Mouse (Mus musculus) MEL (cell line): ENCODE data around the gene Csf2ra. TPM values are rescaled to one million over a fixed set of nuclear protein-coding genes. Genes with fewer than 3 reads are reported as not detected.
"Not testable (repeated sequence)": the region's sequence is repeated elsewhere in the genome, so short reads cannot be mapped to it uniquely, and the experiment has no call there.

Experiments used
- DNase-seq: peaks from one replicate; pipeline ENCODE4 v3.0.0; 2011; ENCODE audit warnings: low read depth, low spot score
- H3K27ac ChIP-seq: 2 replicates; pipeline ENCODE4 v1.5.1; 2012; ENCODE audit warnings: low read depth, mild to moderate bottlenecking, control low read depth, low read length, moderate library complexity; ENCODE audit not compliant: control insufficient read depth
- H3K27me3 ChIP-seq, 2 experiments: fragments of 150-350 bp in 1 of 2; sonication (generic) in 1 of 2; 2 replicates each; pipeline ENCODE4 v1.6.1; 2012; ENCODE audit warnings: low read length in 2 of 2, mild to moderate bottlenecking in 2 of 2, improper control_type of control experiment in 1 of 2, moderate library complexity in 1 of 2; ENCODE audit not compliant: insufficient read depth in 2 of 2, control insufficient read depth in 1 of 2
- H3K36me3 ChIP-seq, 2 experiments: 2 replicates each; pipeline ENCODE4 v1.6.1; 2012 to 2014; ENCODE audit warnings: low read length in 2 of 2, improper control_type of control experiment in 1 of 2, inconsistent platforms in 1 of 2, mild to moderate bottlenecking in 1 of 2; ENCODE audit not compliant: insufficient read depth in 2 of 2, control insufficient read depth in 1 of 2
- H3K4me1 ChIP-seq, 2 experiments: fragments of 150-350 bp in 1 of 2; sonication (generic) in 1 of 2; 2 replicates each; pipeline ENCODE4 v1.6.1; 2012; ENCODE audit warnings: low read length in 2 of 2, improper control_type of control experiment in 1 of 2, mild to moderate bottlenecking in 1 of 2; ENCODE audit not compliant: insufficient read depth in 2 of 2, control insufficient read depth in 1 of 2
- H3K4me3 ChIP-seq, 2 experiments: fragments of 150-350 bp in 1 of 2; sonication (generic) in 1 of 2; 2 replicates each; pipeline ENCODE4 v1.5.1; 2012; ENCODE audit warnings: low read depth in 2 of 2, low read length in 2 of 2, mild to moderate bottlenecking in 2 of 2, moderate library complexity in 2 of 2, control low read depth in 1 of 2, improper control_type of control experiment in 1 of 2; ENCODE audit not compliant: control insufficient read depth in 1 of 2, insufficient read depth in 1 of 2
- H3K79me2 ChIP-seq: 2 replicates; pipeline ENCODE4 v1.6.1; 2012; ENCODE audit warnings: mild to moderate bottlenecking, low read length, moderate library complexity; ENCODE audit not compliant: control insufficient read depth, poor library complexity, insufficient read depth
- H3K9ac ChIP-seq: 2 replicates; pipeline ENCODE4 v1.6.1; 2012; ENCODE audit warnings: low read depth, mild to moderate bottlenecking, control low read depth, low read length, moderate library complexity; ENCODE audit not compliant: control insufficient read depth, poor library complexity, severe bottlenecking
- H3K9me3 ChIP-seq: fragments of 150-350 bp; sonication (generic); replicated peaks from 2 replicates; pipeline ENCODE4 v1.6.1; 2012; ENCODE audit warnings: mild to moderate bottlenecking, low read length, improper control_type of control experiment, moderate library complexity; ENCODE audit not compliant: insufficient read depth
- BHLHE40 ChIP-seq: IDR thresholded peaks from 2 replicates; pipeline ENCODE4 v1.6.1; 2012; ENCODE audit warnings: low read depth, mild to moderate bottlenecking, inconsistent platforms, low read length, improper control_type of control experiment, borderline replicate concordance
- CHD1 ChIP-seq: IDR thresholded peaks from 2 replicates; pipeline ENCODE4 v1.6.1; 2012; ENCODE audit warnings: low read depth, mild to moderate bottlenecking, inconsistent platforms, low read length, improper control_type of control experiment
- CTCF ChIP-seq, 3 experiments: IDR thresholded peaks in 2 of 3; conservative IDR thresholded peaks in 1 of 3; 2 replicates each; pipeline ENCODE4 v1.5.1; 2011 to 2012; ENCODE audit warnings: low read length in 3 of 3, low read depth in 2 of 3, mild to moderate bottlenecking in 2 of 3, improper control_type of control experiment in 1 of 3, inconsistent platforms in 1 of 3, mixed read lengths in 1 of 3, moderate library complexity in 1 of 3; ENCODE audit not compliant: control insufficient read depth in 1 of 3, insufficient read depth in 1 of 3, poor library complexity in 1 of 3, severe bottlenecking in 1 of 3
- E2F4 ChIP-seq: IDR thresholded peaks from 2 replicates; pipeline ENCODE4 v1.6.1; 2011; ENCODE audit warnings: low read depth, low read length, improper control_type of control experiment, borderline replicate concordance
- ELF1 ChIP-seq: IDR thresholded peaks from 2 replicates; pipeline ENCODE4 v1.6.1; 2014; ENCODE audit warnings: low read depth, mild to moderate bottlenecking, inconsistent platforms, low read length, improper control_type of control experiment, moderate library complexity
- EP300 ChIP-seq, 2 experiments: IDR thresholded peaks; 2 replicates each; pipeline ENCODE4 v1.6.1; 2011; ENCODE audit warnings: improper control_type of control experiment in 2 of 2, low read length in 2 of 2, low read depth in 1 of 2, mild to moderate bottlenecking in 1 of 2
- GABPA ChIP-seq: IDR thresholded peaks from 2 replicates; pipeline ENCODE4 v1.6.1; 2012; ENCODE audit warnings: low read depth, mild to moderate bottlenecking, inconsistent platforms, low read length, improper control_type of control experiment, moderate library complexity
- GATA1 ChIP-seq: IDR thresholded peaks from 2 replicates; pipeline ENCODE4 v1.6.1; 2011; ENCODE audit warnings: low read depth, low read length, improper control_type of control experiment
- HCFC1 ChIP-seq: IDR thresholded peaks from 2 replicates; pipeline ENCODE4 v1.6.1; 2012; ENCODE audit warnings: low read depth, mild to moderate bottlenecking, inconsistent platforms, low read length, improper control_type of control experiment, moderate library complexity
- JUND ChIP-seq: IDR thresholded peaks from 2 replicates; pipeline ENCODE4 v1.6.1; 2011; ENCODE audit warnings: low read depth, mild to moderate bottlenecking, improper control_type of control experiment, low read length
- MAX ChIP-seq: IDR thresholded peaks from 2 replicates; pipeline ENCODE4 v1.6.1; 2011; ENCODE audit warnings: low read length, improper control_type of control experiment
- MAZ ChIP-seq: IDR thresholded peaks from 2 replicates; pipeline ENCODE4 v1.6.1; 2012; ENCODE audit warnings: low read depth, mild to moderate bottlenecking, inconsistent platforms, low read length, improper control_type of control experiment
- MXI1 ChIP-seq: IDR thresholded peaks from 2 replicates; pipeline ENCODE4 v1.6.1; 2011; ENCODE audit warnings: mild to moderate bottlenecking, low read depth, low read length, improper control_type of control experiment
- MYC ChIP-seq: IDR thresholded peaks from 2 replicates; pipeline ENCODE4 v1.6.1; 2011; ENCODE audit warnings: low read depth, mild to moderate bottlenecking, low read length, improper control_type of control experiment, moderate library complexity
- NELFE ChIP-seq: IDR thresholded peaks from 2 replicates; pipeline ENCODE4 v1.6.1; 2011; ENCODE audit warnings: low read depth, low read length, improper control_type of control experiment
- POLR2AphosphoS5 ChIP-seq: IDR thresholded peaks from 2 replicates; pipeline ENCODE4 v1.6.1; 2012; ENCODE audit warnings: low read depth, borderline replicate concordance, mild to moderate bottlenecking, inconsistent platforms, low read length, moderate library complexity, mixed read lengths
- RCOR1 ChIP-seq: IDR thresholded peaks from 2 replicates; pipeline ENCODE4 v1.6.1; 2012; ENCODE audit warnings: low read depth, mild to moderate bottlenecking, inconsistent platforms, low read length, improper control_type of control experiment
- SIN3A ChIP-seq: IDR thresholded peaks from 2 replicates; pipeline ENCODE4 v1.6.1; 2012; ENCODE audit warnings: low read length, improper control_type of control experiment, inconsistent platforms
- SMC3 ChIP-seq: IDR thresholded peaks from 2 replicates; pipeline ENCODE4 v1.6.1; 2011; ENCODE audit warnings: low read depth, low read length, improper control_type of control experiment
- TAL1 ChIP-seq: IDR thresholded peaks from 2 replicates; pipeline ENCODE4 v1.6.1; 2012; ENCODE audit warnings: mild to moderate bottlenecking, inconsistent platforms, low read length, moderate library complexity, mixed read lengths
- TCF12 ChIP-seq: IDR thresholded peaks from 2 replicates; pipeline ENCODE4 v1.6.1; 2014; ENCODE audit warnings: low read depth, mild to moderate bottlenecking, inconsistent platforms, low read length, improper control_type of control experiment, moderate library complexity
- UBTF ChIP-seq: IDR thresholded peaks from 2 replicates; pipeline ENCODE4 v1.6.1; 2012; ENCODE audit warnings: low read depth, mild to moderate bottlenecking, inconsistent platforms, low read length, improper control_type of control experiment, moderate library complexity, borderline replicate concordance; ENCODE audit not compliant: insufficient read depth
- USF1 ChIP-seq: IDR thresholded peaks from 2 replicates; pipeline ENCODE4 v1.6.1; 2014; ENCODE audit warnings: low read depth, mild to moderate bottlenecking, inconsistent platforms, low read length, improper control_type of control experiment, moderate library complexity
- ZC3H11A ChIP-seq: IDR thresholded peaks from 2 replicates; pipeline ENCODE4 v1.6.1; 2012; ENCODE audit warnings: low read depth, mild to moderate bottlenecking, inconsistent platforms, low read length, improper control_type of control experiment
- ZKSCAN1 ChIP-seq: IDR thresholded peaks from 2 replicates; pipeline ENCODE4 v1.6.1; 2012; ENCODE audit warnings: low read depth, mild to moderate bottlenecking, inconsistent platforms, low read length, improper control_type of control experiment, moderate library complexity
- polyA plus RNA-seq, 2 experiments: library from polyadenylated mRNA; stranded (reverse) in 1 of 2; unstranded in 1 of 2; fragments of >175 nt in 1 of 2; fragments of >200 nt in 1 of 2; gene quantifications; 2 replicates each; pipeline versions ENCODE4 v1.2.1 to v1.2.4; 2012; ENCODE audit warnings: low replicate concordance in 2 of 2, low read depth in 1 of 2; ENCODE audit not compliant: insufficient read length in 2 of 2, insufficient read depth in 1 of 2, missing spikeins in 1 of 2
- total RNA-seq: library from RNA; depleted of rRNA; stranded (reverse); fragments of 300-350 nt; gene quantifications from 2 replicates; pipeline ENCODE4 v1.2.3, GENCODE M21; 2012

The Csf2ra gene
- total and polyA plus RNA-seq, 3 experiments = not detected

DNA sequence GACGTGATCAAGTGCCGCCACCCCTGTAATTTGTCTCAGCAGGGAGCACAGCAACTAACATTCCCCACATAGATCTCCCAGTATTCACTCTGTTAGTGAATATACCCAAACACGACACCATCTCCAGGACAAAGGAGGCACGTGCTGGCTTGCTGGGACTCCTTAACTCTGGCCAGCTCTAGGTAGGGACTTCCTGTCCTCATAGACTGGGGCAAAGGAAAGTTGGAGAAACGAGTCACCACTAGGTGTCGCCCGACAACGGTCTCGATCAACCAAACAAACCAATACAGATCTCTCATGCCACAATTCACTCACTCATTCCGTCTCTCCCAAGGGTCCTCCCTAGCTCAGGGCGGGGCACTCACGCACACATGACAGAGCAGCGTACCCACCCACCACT is 28.9 kb downstream of the Csf2ra start:
- DNase-seq = peak; percentile 97
- TF ChIP-seq POLR2AphosphoS5 (no peak), MXI1 (no peak), TCF12 (0 out of 2 replicates have a peak, but pooled peaks have one; percentile 28), BHLHE40 (peak; percentile 93), JUND (no peak), CTCF (IDR thresholded peaks at IDR 0.05 in 2 of 3, conservative IDR thresholded peaks at IDR 0.05 in 1 of 3; ENCODE audit: control insufficient read depth in 1 of 3, insufficient read depth in 1 of 3, low read depth in 2 of 3, low read length in 3 of 3, poor library complexity in 1 of 3, severe bottlenecking in 1 of 3) (no peak; a peak in 2 of 6 replicates), RCOR1 (peak; percentile 9; the same call in 1 of the 2 replicates), E2F4 (no peak), USF1 (peak; percentile 69), SIN3A (no peak), SMC3 (peak; percentile 93; the same call in 1 of the 2 replicates), ELF1 (no peak), ZKSCAN1 (no peak), EP300 (IDR thresholded peaks at IDR 0.05; ENCODE audit: low read depth in 1 of 2, low read length in 2 of 2) (peak in 1 of 2 experiments; percentile 38; a peak in 1 of 4 replicates)
- H3K27me3 ChIP-seq = no peaks in the 10 kb centered on the region
- H3K36me3 ChIP-seq = no peaks in the 10 kb centered on the region
- H3K4me3 ChIP-seq = no peak overlapping the region
- peaks cover 0 to 5% of the 10 kb centered on the region in 2 experiments; a peak in 1 of 4 replicates for H3K4me1 ChIP-seq
- H3K9me3 ChIP-seq = no peaks in the 10 kb centered on the region
- no peak overlapping the region for H3K27ac ChIP-seq
- peak overlapping the region; percentile 13; the same call in 1 of the 2 replicates for H3K9ac ChIP-seq
- H3K79me2 ChIP-seq = no peaks in the 10 kb centered on the region

- H3K36me3 ChIP-seq, H3K9me3 ChIP-seq, H3K4me1 ChIP-seq, H3K9ac ChIP-seq, H3K27me3 ChIP-seq, H3K4me3 ChIP-seq, DNase-seq, H3K27ac ChIP-seq, H3K79me2 ChIP-seq: not testable (repeated sequence)
Measured at GRCm38 (mm10) chr19:61183590-61183989, 44.6 kb downstream of the Csf2ra start, which contains the start of gene Gm6020. Gm6020 (plus strand) TSS chr19:61183890.

GRCm38 (mm10) chr19:61175756-61176324 is 52.4 kb downstream of the Csf2ra start, which contains the start of gene Gm7102:
Gm7102 (minus strand) TSS chr19:61176309.
- TF ChIP-seq MYC (no peak), POLR2AphosphoS5 (no peak), EP300 (IDR thresholded peaks at IDR 0.05; ENCODE audit: low read depth in 1 of 2, low read length in 2 of 2) (no peak), NELFE (no peak), CTCF (IDR thresholded peaks at IDR 0.05 in 2 of 3, conservative IDR thresholded peaks at IDR 0.05 in 1 of 3; ENCODE audit: control insufficient read depth in 1 of 3, insufficient read depth in 1 of 3, low read depth in 2 of 3, low read length in 3 of 3, poor library complexity in 1 of 3, severe bottlenecking in 1 of 3) (no peak), MAX (no peak), TAL1 (no peak), MXI1 (no peak), E2F4 (no peak), CHD1 (no peak), MAZ (no peak), HCFC1 (no peak), ZC3H11A (no peak), UBTF (no peak), GATA1 (no peak), JUND (no peak), GABPA (no peak)
- Histone ChIP-seq H3K27ac (no peak within 1 kb of the TSS), H3K27me3 (no peaks in the 10 kb centered on the region), H3K4me1 (no peaks in the 10 kb centered on the region), H3K36me3 (0 out of 4 replicates have a peak, but pooled peaks cover 0 to 2% of the 10 kb centered on the region in 2 experiments), H3K9ac (no peak within 1 kb of the TSS), H3K79me2 (no peaks in the 10 kb centered on the region), H3K4me3 (no peak within 1 kb of the TSS), H3K9me3 (no peaks in the 10 kb centered on the region)
- no peak for DNase-seq
